Mouse (Mus musculus): ENCODE measurements around the gene Hmgxb4. TPM values are rescaled to one million over a fixed set of nuclear protein-coding genes. Genes with fewer than 3 reads are reported as not detected.

Hmgxb4 gene
- total RNA-seq, 2 experiments from 2014 or later, result 11.8 to 17.3 TPM

DNA sequence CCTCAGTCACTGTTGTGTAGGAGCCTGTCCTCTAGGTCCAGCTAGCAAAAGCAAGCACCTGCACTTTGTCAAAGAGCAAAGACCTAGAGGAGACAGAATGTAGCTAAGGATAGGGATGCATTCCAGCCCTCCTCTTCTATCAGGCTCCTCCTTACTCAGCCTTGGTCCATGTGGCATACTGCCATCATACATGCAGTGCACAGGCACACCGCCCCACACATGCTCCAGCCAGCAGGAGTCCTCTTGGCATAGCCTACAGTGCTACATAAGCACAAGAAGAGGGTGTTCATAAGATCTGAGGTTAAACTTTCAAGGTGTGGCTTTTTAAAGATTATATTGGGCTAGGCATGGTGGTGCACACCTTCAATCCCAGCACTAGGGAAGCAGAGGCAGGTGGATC lies 81.7 kb downstream of the Hmgxb4 start:
- DNase-seq, result no peak

DNA sequence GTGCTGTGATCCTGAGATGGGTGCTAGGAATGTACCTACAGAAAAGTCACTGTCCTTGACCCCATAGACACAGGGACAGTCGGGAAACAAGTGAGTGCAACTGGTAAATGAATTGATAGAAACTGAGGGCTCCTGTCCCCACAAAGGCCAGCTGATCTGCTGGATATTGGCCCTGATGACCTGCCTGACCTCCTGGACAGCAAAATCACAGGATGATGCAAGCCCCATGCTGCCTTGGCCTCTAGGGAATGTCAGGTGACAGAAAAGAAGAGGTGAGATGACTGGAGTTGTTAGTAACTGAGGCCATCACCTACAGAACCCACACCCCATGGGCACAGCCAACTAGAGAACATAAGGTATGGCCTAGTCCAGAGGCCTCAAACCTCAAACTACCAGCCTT lies 85.1 kb downstream of the Hmgxb4 start:
- no peak for DNase-seq

DNA sequence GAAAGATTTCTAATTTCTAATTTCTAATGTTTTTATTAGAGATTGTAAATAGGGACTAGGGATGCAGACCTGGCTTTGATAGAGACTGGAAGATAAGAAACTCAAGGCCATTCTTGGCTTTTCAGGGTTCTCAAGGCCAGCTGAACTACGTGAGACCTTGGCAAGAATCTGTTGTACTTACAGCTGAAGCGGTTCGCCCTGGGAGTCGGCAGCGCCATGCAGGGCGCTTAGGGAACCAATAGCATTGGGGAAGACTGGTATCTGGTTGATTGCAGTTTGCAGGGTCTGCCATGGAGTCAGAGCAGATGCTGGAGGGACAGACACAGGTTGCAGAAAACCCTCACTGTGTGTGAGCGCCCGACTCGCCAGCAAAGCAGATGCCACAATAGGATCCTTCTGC lies 85.7 kb downstream of the Hmgxb4 start:
- DNase-seq, result no peak

Other genes with a start within 250 kb of the Hmgxb4 start
- not detected for gene Isx, start 120.2 kb upstream of the Hmgxb4 start, total RNA-seq (2021)
- 10 to 100 TPM; 43.2 to 47.1 TPM for gene Tom1, start 40.3 kb downstream of the Hmgxb4 start, total RNA-seq (2021)
- gene Hmox1, start 100.3 kb downstream of the Hmgxb4 start, total RNA-seq (2021), result 10 to 100 TPM; 14.8 to 24.3 TPM
- gene Mcm5, start 116.2 kb downstream of the Hmgxb4 start, total RNA-seq (2021), result 10 to 100 TPM; 11.9 to 15.5 TPM
- 1 to 10 TPM; 1.4 TPM for gene Rasd2, start 220.6 kb downstream of the Hmgxb4 start, total RNA-seq (2021)